Mouse (Mus musculus) thymus, postnatal 25 days (tissue): ENCODE data around the gene Ercc1.
A peak's percentile ranks its signal among the peaks of the same experiment; 100 is the strongest.

ENCODE experiments used
- DNase-seq: peaks from one replicate; pipeline ENCODE4 v3.0.0; 2022

The Ercc1 gene

GRCm38 (mm10) chr7:19375368-19375767 is 30.8 kb downstream of the Ercc1 start:
- no peak for DNase-seq

- no peak for DNase-seq
Observed at GRCm38 (mm10) chr7:19376019-19376418, 31.4 kb downstream of the Ercc1 start.

GRCm38 (mm10) chr7:19378049-19378448 is 33.5 kb downstream of the Ercc1 start:
- DNase-seq: no peak

GRCm38 (mm10) chr7:19381377-19382165 is 37.0 kb downstream of the Ercc1 start, which contains the start of gene Ercc2:
Gene Ercc2 (plus strand): TSS chr7:19382010.
- DNase-seq: peak; percentile 99

- DNase-seq: no peak
Observed at GRCm38 (mm10) chr7:19382166-19382541, 37.6 kb downstream of the Ercc1 start.

- DNase-seq: no peak
Observed at GRCm38 (mm10) chr7:19383708-19384107, 39.1 kb downstream of the Ercc1 start.

- DNase-seq: no peak
Observed at GRCm38 (mm10) chr7:19388699-19389413, 44.3 kb downstream of the Ercc1 start.

- DNase-seq: no peak
Observed at GRCm38 (mm10) chr7:19394484-19394883, 49.9 kb downstream of the Ercc1 start.

GRCm38 (mm10) chr7:19399496-19400280 is 55.1 kb downstream of the Ercc1 start:
- peak; percentile 75 for DNase-seq

- no peak for DNase-seq
Observed at GRCm38 (mm10) chr7:19400946-19401345, 56.4 kb downstream of the Ercc1 start.

- DNase-seq: no peak
Observed at GRCm38 (mm10) chr7:19402535-19403112, 58.0 kb downstream of the Ercc1 start.

GRCm38 (mm10) chr7:19403731-19404296 is 59.2 kb downstream of the Ercc1 start, which contains the start of gene Klc3:
Gene Klc3 (minus strand): TSS chr7:19404104.
- DNase-seq: peak; percentile 92

- DNase-seq: no peak
Observed at GRCm38 (mm10) chr7:19404476-19404875, 59.9 kb downstream of the Ercc1 start, which contains the start of gene Ckm. Gene Ckm (plus strand): TSS chr7:19404776.

- peak; percentile 85 for DNase-seq
Observed at GRCm38 (mm10) chr7:19405417-19405816, 60.8 kb downstream of the Ercc1 start.
